Mouse (Mus musculus) R1 (cell line): Measurements from ENCODE around the gene Nav1.

Experiments
- DNase-seq: peaks from one replicate; pipeline ENCODE4 v3.0.0-alpha.2; 2018; ENCODE audit warnings: low read depth, low spot score

The Nav1 gene

DNA sequence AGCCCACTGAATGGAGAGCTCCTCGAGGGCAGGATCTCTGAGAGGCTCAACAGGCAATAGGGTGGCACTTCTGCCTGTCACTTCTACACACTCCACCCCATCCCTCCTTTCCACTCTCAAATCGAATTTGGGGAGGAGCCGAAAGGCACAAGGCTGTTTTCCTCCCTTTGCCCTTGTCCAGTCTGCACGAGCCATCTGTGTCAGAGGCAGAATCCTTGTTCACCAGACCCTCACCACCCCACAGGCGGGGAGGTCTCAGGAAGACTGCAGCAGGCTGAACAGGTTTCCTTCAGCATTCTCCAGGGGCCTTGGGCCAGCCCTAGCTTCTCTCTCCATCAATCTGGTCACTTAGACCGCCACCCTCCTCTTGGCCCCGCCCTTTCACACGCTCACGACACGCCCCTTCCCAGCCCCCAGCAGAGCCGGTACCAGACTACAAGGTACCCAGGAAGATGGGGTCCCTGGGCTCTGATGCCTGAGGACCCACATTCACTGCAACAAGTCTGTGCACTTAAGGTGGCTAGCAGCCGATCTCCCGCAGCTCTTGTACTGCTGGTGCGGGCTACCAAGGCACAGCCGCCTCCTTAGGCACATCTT lies 23.9 kb downstream of the Nav1 start:
- no peak for DNase-seq

GRCm38 (mm10) chr1:135581001-135581400 lies 26.1 kb downstream of the Nav1 start:
- DNase-seq: peak; percentile 78

DNA sequence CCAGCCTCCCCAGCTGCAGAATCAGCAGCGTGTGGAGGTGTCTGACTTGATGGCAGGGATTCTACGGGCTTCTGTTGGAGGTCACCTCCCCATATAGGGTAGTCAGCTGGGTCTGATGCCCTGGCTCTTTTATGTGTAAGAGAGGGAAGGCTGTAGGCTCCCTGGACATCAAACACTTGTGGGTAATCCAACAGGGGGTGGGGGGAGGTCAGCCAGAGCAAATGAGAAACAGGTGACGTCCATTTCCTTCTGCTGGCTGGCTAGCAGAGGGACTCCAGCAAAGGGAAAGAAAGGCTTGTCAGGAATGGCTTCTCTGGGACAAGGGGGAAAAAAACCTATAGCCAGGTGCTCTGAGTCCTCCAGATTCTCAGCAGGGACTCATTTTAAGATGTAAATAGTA lies 28.0 kb downstream of the Nav1 start:
- no peak for DNase-seq

GRCm38 (mm10) chr1:135577793-135578192 lies 29.3 kb downstream of the Nav1 start:
- no peak for DNase-seq

GRCm38 (mm10) chr1:135575393-135575792 lies 31.7 kb downstream of the Nav1 start:
- no peak for DNase-seq

GRCm38 (mm10) chr1:135574451-135575208 lies 32.5 kb downstream of the Nav1 start:
- no peak for DNase-seq

GRCm38 (mm10) chr1:135572139-135572892 lies 34.8 kb downstream of the Nav1 start:
- no peak for DNase-seq

GRCm38 (mm10) chr1:135568087-135568486 lies 39.0 kb downstream of the Nav1 start:
- DNase-seq: no peak

DNA sequence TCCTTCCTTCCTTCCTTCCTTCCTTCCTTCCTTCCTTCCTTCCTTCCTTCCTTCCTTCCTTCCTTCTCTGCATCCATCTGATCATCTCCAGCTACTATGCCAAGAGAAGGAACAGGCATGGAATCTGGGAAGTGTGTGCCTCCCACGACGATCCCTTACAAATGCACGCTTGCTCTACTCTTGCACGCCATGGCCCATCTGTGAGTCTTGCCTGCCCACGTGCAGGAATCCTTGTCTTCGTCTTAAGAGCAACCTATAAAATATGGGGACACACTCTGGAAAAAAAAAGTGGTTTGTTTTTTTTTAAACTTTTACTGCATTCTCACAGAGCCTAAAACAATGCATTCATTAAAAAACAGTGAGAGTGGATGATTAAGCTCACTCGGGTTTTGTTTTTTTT lies 40.5 kb downstream of the Nav1 start:
- DNase-seq: no peak

GRCm38 (mm10) chr1:135565775-135566174 lies 41.3 kb downstream of the Nav1 start:
- no peak for DNase-seq

DNA sequence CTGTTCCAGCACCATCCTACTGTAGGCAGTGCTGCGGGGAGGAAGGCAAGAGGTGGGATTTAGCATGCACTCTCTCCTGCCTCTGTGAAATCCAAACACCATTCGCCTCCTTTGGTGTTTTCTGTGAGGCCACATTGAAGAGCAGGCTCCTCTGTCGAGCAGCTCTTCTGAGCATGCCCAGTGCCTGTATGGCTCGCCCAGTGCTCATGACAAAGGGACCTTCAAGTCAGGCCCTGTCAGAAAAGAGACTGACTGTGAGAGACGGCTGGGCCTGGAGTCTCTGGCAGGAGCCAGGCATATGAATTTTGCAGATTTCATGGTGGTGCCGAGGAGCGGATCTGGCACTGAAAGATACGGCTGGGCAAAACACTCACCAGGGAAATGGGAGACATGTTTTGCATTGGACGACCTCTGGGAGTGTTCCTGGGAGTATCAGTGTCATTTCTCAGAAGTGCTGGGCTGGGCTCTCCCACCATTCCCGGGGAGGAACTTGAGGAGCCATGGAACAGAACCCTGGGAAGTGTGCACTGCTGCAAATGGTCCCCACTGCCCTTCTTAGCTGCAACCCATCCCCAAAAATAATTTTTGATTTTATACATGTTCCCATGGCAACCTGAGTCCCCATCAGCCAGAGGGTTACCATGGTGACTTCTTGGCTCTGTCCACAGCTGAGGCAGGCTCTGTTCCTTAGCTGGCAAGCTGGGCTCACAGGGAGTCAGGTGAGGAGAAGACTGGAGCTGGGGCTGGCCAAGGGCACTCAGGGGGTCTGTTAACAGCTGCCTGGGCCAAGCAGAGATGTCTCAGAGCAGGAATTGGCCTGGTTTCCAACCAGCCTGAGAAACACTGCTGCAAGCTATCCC lies 42.2 kb downstream of the Nav1 start:
- DNase-seq: no peak

GRCm38 (mm10) chr1:135563781-135564414 lies 43.2 kb downstream of the Nav1 start:
- no peak for DNase-seq

DNA sequence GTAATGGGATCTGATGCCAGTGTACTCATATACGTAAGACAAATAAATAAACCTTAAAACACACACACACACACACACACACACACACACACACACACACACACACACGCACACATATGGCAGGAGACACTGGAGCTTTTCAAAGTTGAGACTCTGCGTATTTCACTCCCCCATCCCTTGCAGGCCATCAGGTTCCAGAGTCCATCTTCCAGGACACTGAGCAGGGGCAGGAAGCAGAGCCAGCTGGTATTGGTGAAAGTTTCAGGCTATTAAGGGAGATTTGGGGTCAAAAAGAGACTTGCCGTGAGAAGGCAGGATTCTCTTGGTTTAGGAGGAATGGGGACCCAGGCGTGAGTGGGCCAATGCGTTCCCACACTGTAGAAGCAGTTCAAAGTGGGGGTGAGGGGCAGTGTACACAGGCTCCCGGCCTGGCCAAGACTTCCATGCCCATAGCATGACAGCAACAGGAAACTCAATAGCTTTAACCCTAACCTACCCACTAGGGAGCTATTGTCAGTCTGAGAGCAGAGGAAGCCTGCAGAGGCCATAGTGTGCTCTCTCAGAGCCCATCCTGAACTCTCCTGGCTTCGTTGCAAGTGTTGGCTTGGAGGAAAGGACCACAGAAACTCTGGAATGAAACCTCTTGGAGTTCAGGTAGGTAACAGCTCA lies 44.0 kb downstream of the Nav1 start:
- no peak for DNase-seq

DNA sequence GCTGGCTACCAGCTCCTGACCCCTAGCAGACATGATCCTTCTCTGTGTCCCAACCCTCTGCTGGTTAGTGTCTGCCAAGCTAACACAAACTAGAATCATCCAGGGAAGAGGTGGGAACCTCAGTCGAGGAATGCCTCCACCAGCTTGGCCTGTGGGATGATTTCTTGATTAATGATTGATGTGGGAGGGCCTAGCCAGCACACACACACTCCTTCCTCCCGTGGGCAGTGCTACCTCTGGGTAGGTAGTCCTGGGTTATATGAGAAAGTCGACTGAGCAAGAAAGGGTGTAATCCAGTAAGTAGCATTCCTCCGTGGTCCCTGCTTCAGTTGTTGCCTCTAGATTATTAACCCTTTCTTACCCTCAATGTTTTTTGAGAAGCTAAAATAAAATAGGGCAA lies 45.0 kb downstream of the Nav1 start:
- no peak for DNase-seq

- peak; percentile 66 for DNase-seq
Measured at GRCm38 (mm10) chr1:135561282-135561681, 45.8 kb downstream of the Nav1 start.

DNA sequence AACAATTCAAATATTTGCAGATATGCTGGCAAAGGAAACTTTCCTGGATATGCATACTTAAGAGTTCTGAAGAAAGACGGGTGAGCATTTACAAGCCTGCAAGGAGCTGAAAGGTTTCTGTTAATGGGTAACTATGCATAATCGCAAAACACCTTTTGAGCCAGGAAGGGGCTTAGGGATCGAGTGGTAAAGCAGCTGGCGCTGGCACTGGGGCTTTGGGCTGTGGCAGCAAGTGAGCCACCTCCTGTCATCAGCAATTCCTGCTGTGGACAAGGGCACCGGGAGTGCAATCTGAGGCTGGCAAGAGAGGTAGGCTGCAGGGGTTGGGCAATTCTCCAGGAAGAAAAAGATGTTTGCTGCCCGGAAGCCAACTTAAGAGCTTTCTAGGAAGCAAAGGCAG lies 49.1 kb downstream of the Nav1 start:
- no peak for DNase-seq

GRCm38 (mm10) chr1:135555885-135556284 lies 51.2 kb downstream of the Nav1 start:
- no peak for DNase-seq

DNA sequence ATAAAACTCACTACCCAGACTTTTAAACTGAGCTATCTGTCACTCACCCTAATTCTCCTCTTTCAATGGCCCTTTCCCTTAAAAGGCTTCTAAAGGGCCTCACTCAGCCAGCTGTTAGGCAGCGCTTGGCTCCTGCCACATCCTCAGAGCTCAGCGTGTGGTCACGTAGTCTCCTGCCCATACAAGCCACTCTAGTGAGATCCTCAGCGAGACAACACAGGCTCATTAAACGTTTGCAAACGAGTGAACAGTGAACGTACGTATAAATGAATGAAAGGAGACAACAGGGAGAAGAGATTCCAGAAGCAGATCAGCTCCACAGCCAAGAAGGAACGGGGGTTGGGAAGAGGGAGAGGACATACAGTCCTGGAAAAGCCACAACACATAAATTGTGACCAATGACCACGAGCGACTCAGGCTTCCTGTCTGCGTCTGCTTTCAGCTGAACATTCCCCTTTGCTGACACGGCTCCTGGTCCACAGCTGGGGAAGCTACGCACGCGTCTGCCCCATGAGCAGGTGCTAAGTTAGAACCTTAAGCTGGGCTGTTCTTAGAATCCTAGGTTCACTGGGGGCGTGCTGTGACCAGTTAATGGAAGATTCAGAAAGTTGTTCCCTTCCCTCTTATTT lies 52.3 kb downstream of the Nav1 start:
- DNase-seq: no peak

DNA sequence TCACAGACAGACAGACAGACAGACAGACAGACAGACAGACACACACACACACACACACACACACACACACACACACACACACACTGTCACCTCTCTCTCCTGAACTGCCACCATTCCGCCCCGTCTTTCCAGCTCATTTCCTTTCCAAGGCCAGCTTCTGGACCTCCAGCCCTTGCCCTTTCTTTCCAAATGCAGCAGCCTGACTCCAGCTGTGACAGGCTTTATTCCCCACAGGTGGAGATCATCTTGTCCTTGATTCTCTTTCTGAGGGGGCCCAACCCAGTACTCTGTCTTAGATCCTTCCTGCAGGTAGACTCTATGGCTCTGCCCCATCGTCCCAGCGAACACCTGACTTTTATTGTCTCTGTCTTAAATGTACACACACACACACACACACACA lies 53.5 kb downstream of the Nav1 start:
- peak; percentile 89 for DNase-seq

GRCm38 (mm10) chr1:135553154-135553553 lies 53.9 kb downstream of the Nav1 start:
- no peak for DNase-seq
